Mouse (Mus musculus) gastrocnemius, adult 2 months (tissue): ENCODE measurements around the gene Arl14. TPM values are rescaled to one million over a fixed set of nuclear protein-coding genes. Genes with fewer than 3 reads are reported as not detected.
A peak's percentile ranks its signal among the peaks of the same experiment; 100 is the strongest.

Source experiments
- DNase-seq: peaks from one replicate; pipeline ENCODE4 v3.0.0; 2022
- H3K27ac ChIP-seq: fragments of 200-600 bp; 2 replicates; pipeline ENCODE4 v1.8.1; 2022; ENCODE audit warnings: mild to moderate bottlenecking
- H3K4me3 ChIP-seq: fragments of 200-600 bp; 2 replicates; pipeline ENCODE4 v1.8.1; 2022; ENCODE audit warnings: mild to moderate bottlenecking, moderate library complexity
- CTCF ChIP-seq: fragments of 200-600 bp; IDR thresholded peaks from 2 replicates; pipeline ENCODE4 v1.8.1; 2022; ENCODE audit warnings: antibody characterized with exemption, mild to moderate bottlenecking, moderate library complexity
- intact Hi-C: fragments of 180-260 bp; cut with DNase I; formaldehyde crosslinking; loops from one replicate; pipeline ENCODE4 v1.15.1; 2025
- long read RNA-seq, 2 experiments: library from polyadenylated mRNA; stranded (forward); transcript quantifications; one replicate each; pipeline ENCODE4 v2.0.0; 2021
- total RNA-seq, 2 experiments: library from RNA; stranded (reverse); gene quantifications; 2 replicates each; pipeline ENCODE4 v1.2.3; 2021

The Arl14 gene
- not detected for total RNA-seq
- long read RNA-seq, experiment 1 = 0 reads
- long read RNA-seq, experiment 2 = 0 reads

GRCm38 (mm10) chr3:69221806-69222501, at the start of gene Arl14:
Gene Arl14 (plus strand): TSS chr3:69222419.
- intact Hi-C loops = no loop called here
- H3K4me3 ChIP-seq = no peak within 1 kb of the TSS
- DNase-seq = no peak
- no peak within 1 kb of the TSS for H3K27ac ChIP-seq
- TF ChIP-seq CTCF = no peak

GRCm38 (mm10) chr3:69175229-69175628, 47.0 kb upstream of the Arl14 start:
- intact Hi-C loops = no loop called here
- Histone ChIP-seq H3K4me3 (no peak overlapping the region), H3K27ac (no peak overlapping the region)
- no peak for DNase-seq
- TF ChIP-seq CTCF = no peak

- no peak overlapping the region for H3K4me3 ChIP-seq
- intact Hi-C loops = no loop called here
- no peak for TF ChIP-seq CTCF
Observed at GRCm38 (mm10) chr3:69177168-69177797, 44.9 kb upstream of the Arl14 start.

GRCm38 (mm10) chr3:69177914-69178313, 44.3 kb upstream of the Arl14 start:
- TF ChIP-seq CTCF = no peak

More at GRCm38 (mm10) chr3:69177168-69177797, 44.9 kb upstream of the Arl14 start:
- H3K27ac ChIP-seq = no peak overlapping the region
- no peak for DNase-seq

GRCm38 (mm10) chr3:69178365-69179004, 43.7 kb upstream of the Arl14 start:
- intact Hi-C loops = no loop called here
- no peak for TF ChIP-seq CTCF
- DNase-seq = no peak
- Histone ChIP-seq H3K27ac (no peak overlapping the region), H3K4me3 (no peak overlapping the region)

More at GRCm38 (mm10) chr3:69177914-69178313, 44.3 kb upstream of the Arl14 start:
- no peak overlapping the region for H3K27ac ChIP-seq
- H3K4me3 ChIP-seq = no peak overlapping the region
- no peak for DNase-seq
- intact Hi-C loops = no loop called here

- intact Hi-C loops = no loop called here
- H3K4me3 ChIP-seq = no peak overlapping the region
- no peak for TF ChIP-seq CTCF
- no peak for DNase-seq
- H3K27ac ChIP-seq = no peak overlapping the region
Observed at GRCm38 (mm10) chr3:69181531-69181930, 40.7 kb upstream of the Arl14 start.

GRCm38 (mm10) chr3:69182225-69182624, 40.0 kb upstream of the Arl14 start:
- H3K27ac ChIP-seq = no peak overlapping the region
- no peak for TF ChIP-seq CTCF
- intact Hi-C loops = no loop called here
- DNase-seq = no peak
- H3K4me3 ChIP-seq = no peak overlapping the region

- H3K4me3 ChIP-seq = no peak overlapping the region
- no peak for TF ChIP-seq CTCF
- intact Hi-C loops = no loop called here
- DNase-seq = no peak
- no peak overlapping the region for H3K27ac ChIP-seq
Observed at GRCm38 (mm10) chr3:69185244-69185643, 37.0 kb upstream of the Arl14 start.

GRCm38 (mm10) chr3:69186031-69186430, 36.2 kb upstream of the Arl14 start:
- H3K27ac ChIP-seq = no peak overlapping the region
- TF ChIP-seq CTCF = no peak
- intact Hi-C loops = no loop called here
- no peak overlapping the region for H3K4me3 ChIP-seq
- no peak for DNase-seq

- Histone ChIP-seq H3K27ac (no peak overlapping the region), H3K4me3 (no peak overlapping the region)
- no peak for DNase-seq
- no peak for TF ChIP-seq CTCF
- intact Hi-C loops = no loop called here
Observed at GRCm38 (mm10) chr3:69186643-69187042, 35.6 kb upstream of the Arl14 start.

GRCm38 (mm10) chr3:69192995-69193394, 29.2 kb upstream of the Arl14 start:
- no peak for TF ChIP-seq CTCF
- H3K27ac ChIP-seq = no peak overlapping the region
- intact Hi-C loops = no loop called here
- H3K4me3 ChIP-seq = no peak overlapping the region
- DNase-seq = no peak

- H3K27ac ChIP-seq = peak overlapping the region; percentile 31; the same call in 1 of the 2 replicates
- no peak for DNase-seq
- H3K4me3 ChIP-seq = peak overlapping the region; percentile 35; the same call in 1 of the 2 replicates
- TF ChIP-seq CTCF = no peak
- intact Hi-C loops = no loop called here
Observed at GRCm38 (mm10) chr3:69194496-69194895, 27.7 kb upstream of the Arl14 start.

GRCm38 (mm10) chr3:69195251-69195650, 27.0 kb upstream of the Arl14 start:
- no peak overlapping the region for H3K27ac ChIP-seq
- no peak for TF ChIP-seq CTCF
- intact Hi-C loops = no loop called here
- H3K4me3 ChIP-seq = no peak overlapping the region
- DNase-seq = no peak
